Mouse (Mus musculus) macrophage (primary cell): ENCODE measurements at regions not wholly inside any gene's neighbourhood (a gene's known extent, or its start where the extent isn't known, plus 50 kb on each side); places are given as distances from the start of the nearest gene placed in this dataset.

ENCODE experiments used
- H3K27ac ChIP-seq: fragments of 350-480 bp; formaldehyde crosslinking; 2 replicates; pipeline ENCODE4 v1.9.0; 2021
- H3K36me3 ChIP-seq: fragments of 350-480 bp; formaldehyde crosslinking; 2 replicates; pipeline ENCODE4 v1.9.0; 2021; ENCODE audit errors: inconsistent target
- H3K4me3 ChIP-seq: fragments of 350-480 bp; formaldehyde crosslinking; 2 replicates; pipeline ENCODE4 v1.9.0; 2021; ENCODE audit errors: inconsistent target
- H3K79me2 ChIP-seq: fragments of 350-480 bp; formaldehyde crosslinking; 2 replicates; pipeline ENCODE4 v1.9.0; 2021; ENCODE audit errors: inconsistent target
- WGBS: methylation state at CpG from one replicate; pipeline ENCODE4 v1.1.7; 2026; ENCODE audit warnings: inconsistent platforms; ENCODE audit not compliant: missing documents; 5-methylcytosine and 5-hydroxymethylcytosine counted together

DNA sequence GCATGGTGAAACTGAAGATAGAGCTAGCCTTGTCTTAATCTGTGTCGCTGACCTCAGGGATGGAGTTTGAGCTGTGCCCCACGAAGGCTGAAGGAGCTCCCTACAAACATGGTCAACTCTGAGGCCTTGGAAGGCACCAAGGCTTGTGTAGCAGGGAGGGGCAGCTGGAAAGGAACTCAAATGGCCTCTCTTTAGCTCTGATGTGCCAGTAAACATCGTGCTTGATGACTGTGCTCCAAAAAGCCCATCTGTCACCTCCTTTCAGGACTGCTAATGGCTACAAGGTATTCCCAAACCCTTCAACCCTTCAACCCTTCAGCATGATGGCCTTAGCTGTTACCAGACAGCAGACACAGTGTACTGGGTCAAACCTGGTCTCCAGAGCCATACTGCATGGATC is 334.3 kb upstream of the Npvf start:
- Histone ChIP-seq H3K4me3 (no peak overlapping the region), H3K36me3 (no peaks in the 10 kb centered on the region), H3K79me2 (no peaks in the 10 kb centered on the region), H3K27ac (no peak overlapping the region)
- 71% methylated on average over 3 of the region's 3 CpGs for WGBS

DNA sequence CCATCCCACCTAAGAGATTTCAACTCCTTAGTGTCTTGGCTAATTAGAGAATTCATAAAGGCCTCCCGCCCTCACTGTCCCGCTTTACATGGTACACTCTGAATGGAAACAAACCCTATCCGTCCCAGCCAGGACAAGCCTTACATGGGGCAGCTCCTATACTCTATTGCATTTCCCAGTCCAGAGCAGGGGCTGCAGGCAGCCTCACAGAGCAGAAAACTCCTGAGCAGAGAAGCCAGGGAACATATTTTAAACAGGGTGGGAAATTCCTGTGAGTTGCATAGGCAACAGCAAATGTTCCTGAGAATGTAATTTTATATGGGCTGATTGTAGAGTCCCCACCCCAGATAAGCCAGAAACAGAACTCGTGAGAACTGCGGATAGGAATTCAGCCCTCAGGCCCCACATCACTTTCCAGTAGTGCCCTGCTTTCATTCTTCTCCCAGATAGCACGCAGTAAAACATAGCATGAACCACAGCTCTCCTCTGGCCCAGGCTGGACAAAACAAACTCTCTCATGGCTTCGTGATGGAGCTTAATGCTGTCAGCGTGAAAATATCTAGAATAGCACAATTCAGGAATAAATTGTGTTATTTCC is 337.4 kb upstream of the Npvf start:
- H3K27ac ChIP-seq = no peak overlapping the region
- no peak overlapping the region for H3K4me3 ChIP-seq
- H3K36me3 ChIP-seq = no peaks in the 10 kb centered on the region
- no peaks in the 10 kb centered on the region for H3K79me2 ChIP-seq
- 92% methylated on average over 8 of the region's 8 CpGs for whole genome bisulfite sequencing

DNA sequence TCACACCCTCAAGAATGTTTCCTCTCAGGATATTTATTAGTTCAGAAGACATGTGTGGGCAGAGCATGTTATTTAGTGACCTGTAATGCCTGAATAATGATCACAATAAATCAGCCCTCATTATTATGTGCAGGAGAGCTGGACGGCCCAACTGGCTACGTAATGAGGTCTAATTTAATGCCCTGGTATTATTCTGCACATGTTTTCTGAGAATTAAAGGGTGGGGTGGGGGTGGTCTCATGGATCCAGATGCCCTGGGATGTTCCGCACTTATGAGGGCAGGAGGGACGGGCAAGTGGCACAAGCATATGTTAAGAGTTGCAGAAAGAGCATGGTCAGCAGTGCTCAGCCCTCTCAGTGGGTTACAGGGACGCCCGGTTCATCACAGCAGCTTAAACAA is 339.7 kb upstream of the Npvf start:
- Histone ChIP-seq H3K4me3 (no peak overlapping the region), H3K27ac (no peak overlapping the region), H3K36me3 (no peaks in the 10 kb centered on the region), H3K79me2 (no peaks in the 10 kb centered on the region)
- WGBS = 97% methylated on average over 6 of the region's 6 CpGs

DNA sequence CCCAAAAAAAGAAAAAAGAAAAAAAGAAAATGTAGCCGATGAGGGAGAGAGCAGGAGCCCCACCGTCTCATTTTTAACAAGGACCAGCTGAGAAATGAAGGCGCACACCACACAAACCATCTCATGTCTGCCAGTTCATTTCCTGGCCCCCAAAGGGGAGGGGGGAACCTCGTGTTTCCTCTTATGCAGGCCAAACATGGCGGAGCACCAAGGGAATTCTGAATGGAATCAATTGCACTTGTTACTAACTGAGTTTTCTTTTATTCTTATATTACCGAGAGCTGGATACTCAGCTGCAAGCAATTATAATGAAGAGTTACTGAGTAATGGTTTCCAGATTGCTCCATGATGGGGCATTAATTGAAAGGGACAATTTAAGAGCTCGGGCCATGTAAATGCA is 348.5 kb upstream of the Npvf start:
- no peak overlapping the region for H3K4me3 ChIP-seq
- H3K36me3 ChIP-seq = no peaks in the 10 kb centered on the region
- H3K27ac ChIP-seq = no peak overlapping the region
- no peaks in the 10 kb centered on the region for H3K79me2 ChIP-seq
- WGBS = 54% methylated on average over 7 of the region's 7 CpGs

- H3K4me3 ChIP-seq = no peak overlapping the region
- no peak overlapping the region for H3K27ac ChIP-seq
- WGBS = 85% methylated on average over 10 of the region's 11 CpGs
- H3K36me3 ChIP-seq = no peaks in the 10 kb centered on the region
- no peaks in the 10 kb centered on the region for H3K79me2 ChIP-seq
Measured at GRCm38 (mm10) chr6:51006074-51006591, 351.9 kb upstream of the Npvf start.

- no peak overlapping the region for H3K27ac ChIP-seq
- WGBS = 84% methylated on average over 14 of the region's 14 CpGs
Measured at GRCm38 (mm10) chr6:51009526-51010340, 355.5 kb upstream of the Npvf start.

DNA sequence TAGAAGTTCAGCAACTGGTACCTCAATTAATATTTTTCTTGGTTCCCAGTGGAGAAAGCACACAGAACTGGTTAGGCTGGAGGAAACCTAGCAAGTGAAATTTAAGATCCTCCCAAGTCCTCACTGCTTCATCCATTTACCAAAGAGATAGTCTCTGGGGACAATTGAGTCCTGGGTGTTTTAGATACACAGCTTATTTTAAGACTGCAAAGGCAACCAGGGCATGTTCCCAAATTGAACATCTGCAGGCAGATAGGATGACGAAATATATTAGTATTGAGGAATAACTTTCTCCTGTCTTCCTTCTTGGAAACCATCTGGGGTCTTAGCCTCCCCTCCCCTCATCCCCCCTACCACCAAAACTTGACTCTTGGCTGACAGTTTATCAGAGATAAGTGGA is 356.3 kb upstream of the Npvf start:
- no peaks in the 10 kb centered on the region for H3K79me2 ChIP-seq
- H3K36me3 ChIP-seq = no peaks in the 10 kb centered on the region
- no peak overlapping the region for H3K27ac ChIP-seq
- H3K4me3 ChIP-seq = no peak overlapping the region
- WGBS = 88% methylated on average over 1 of the region's 1 CpGs

More at GRCm38 (mm10) chr6:51009526-51010340, 355.5 kb upstream of the Npvf start:
- Histone ChIP-seq H3K36me3 (no peaks in the 10 kb centered on the region), H3K4me3 (no peak overlapping the region), H3K79me2 (no peaks in the 10 kb centered on the region)

GRCm38 (mm10) chr6:51012086-51012830 is 358.0 kb upstream of the Npvf start:
- H3K79me2 ChIP-seq = no peaks in the 10 kb centered on the region
- H3K36me3 ChIP-seq = no peaks in the 10 kb centered on the region
- H3K27ac ChIP-seq = no peak overlapping the region
- no peak overlapping the region for H3K4me3 ChIP-seq
- WGBS = 38% methylated on average over 15 of the region's 15 CpGs

DNA sequence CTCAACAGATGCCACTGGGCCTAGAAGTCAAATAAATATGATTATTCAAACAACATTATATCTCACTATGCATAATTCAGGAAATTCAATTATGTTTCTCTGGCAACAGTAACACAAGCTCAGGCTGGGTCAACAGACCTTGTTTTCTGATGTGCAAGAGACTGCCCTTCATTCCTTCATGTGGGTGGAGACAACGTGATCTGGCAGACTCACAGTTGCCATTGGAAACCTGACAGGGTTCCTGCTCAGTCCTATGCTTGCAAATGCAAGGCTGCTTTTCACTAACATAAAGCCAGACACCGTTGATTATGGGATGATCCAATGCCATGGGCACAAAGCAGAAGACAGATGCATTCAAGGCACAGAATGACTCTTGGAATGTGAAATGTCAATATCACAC is 361.5 kb upstream of the Npvf start:
- H3K4me3 ChIP-seq = no peak overlapping the region
- no peak overlapping the region for H3K27ac ChIP-seq
- WGBS = 93% methylated on average over 2 of the region's 2 CpGs
- no peaks in the 10 kb centered on the region for H3K36me3 ChIP-seq
- no peaks in the 10 kb centered on the region for H3K79me2 ChIP-seq

- Histone ChIP-seq H3K27ac (no peak overlapping the region), H3K4me3 (no peak overlapping the region), H3K36me3 (no peaks in the 10 kb centered on the region), H3K79me2 (no peaks in the 10 kb centered on the region)
- 47% methylated on average over 5 of the region's 5 CpGs for WGBS
Measured at GRCm38 (mm10) chr6:51016441-51017070, 362.3 kb upstream of the Npvf start.

GRCm38 (mm10) chr6:51017260-51017999 is 363.2 kb upstream of the Npvf start:
- Histone ChIP-seq H3K27ac (no peak overlapping the region), H3K79me2 (no peaks in the 10 kb centered on the region), H3K36me3 (no peaks in the 10 kb centered on the region), H3K4me3 (no peak overlapping the region)
- WGBS = 96% methylated on average over 9 of the region's 9 CpGs

- Histone ChIP-seq H3K27ac (no peak overlapping the region), H3K4me3 (no peak overlapping the region), H3K79me2 (no peaks in the 10 kb centered on the region), H3K36me3 (no peaks in the 10 kb centered on the region)
- 85% methylated on average over 6 of the region's 6 CpGs for WGBS
Measured at GRCm38 (mm10) chr6:51021206-51021605, 367.0 kb upstream of the Npvf start.

GRCm38 (mm10) chr6:51023361-51023760 is 369.1 kb upstream of the Npvf start:
- no peak overlapping the region for H3K4me3 ChIP-seq
- H3K36me3 ChIP-seq = no peaks in the 10 kb centered on the region
- 90% methylated on average over 6 of the region's 6 CpGs for WGBS
- H3K27ac ChIP-seq = no peak overlapping the region
- H3K79me2 ChIP-seq = no peaks in the 10 kb centered on the region

DNA sequence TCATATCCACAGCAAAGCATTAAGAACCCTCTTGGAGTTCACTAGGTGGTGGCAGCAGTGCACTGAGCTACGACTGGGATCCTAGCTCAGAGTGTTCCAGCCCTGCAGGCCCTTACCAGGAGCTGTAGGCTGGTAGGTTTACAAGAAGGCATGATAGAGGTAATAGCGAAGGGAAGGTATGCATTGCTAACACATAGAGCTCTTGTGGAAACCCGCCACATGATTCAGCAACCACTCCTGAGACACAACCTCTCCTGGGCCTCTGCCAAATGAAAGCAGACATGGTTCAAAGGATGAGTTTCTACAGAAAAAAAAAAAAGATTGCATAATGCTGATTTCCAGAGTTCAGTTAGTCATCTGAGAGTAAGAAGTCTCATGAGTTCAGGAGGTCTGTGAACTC is 370.5 kb upstream of the Npvf start:
- 45% methylated on average over 3 of the region's 3 CpGs for WGBS
- H3K27ac ChIP-seq = no peak overlapping the region
- no peaks in the 10 kb centered on the region for H3K36me3 ChIP-seq
- no peak overlapping the region for H3K4me3 ChIP-seq
- no peaks in the 10 kb centered on the region for H3K79me2 ChIP-seq
